Mouse (Mus musculus) thymus, adult 2 months (tissue): ENCODE results near the gene Hist1h4i.

Source experiments
- CTCF ChIP-seq: fragments of 200-500 bp; IDR thresholded peaks from 2 replicates; pipeline ENCODE4 v1.5.1; 2012; ENCODE audit warnings: mild to moderate bottlenecking, control low read depth, low read length, moderate library complexity, borderline replicate concordance; ENCODE audit not compliant: control insufficient read depth, poor library complexity, insufficient read depth; ENCODE audit errors: extremely low read depth
- POLR2A ChIP-seq: fragments of 200-500 bp; IDR thresholded peaks from 2 replicates; pipeline ENCODE4 v1.6.1; 2012; ENCODE audit warnings: mild to moderate bottlenecking, low read length, control low read depth, moderate library complexity; ENCODE audit not compliant: control insufficient read depth, poor library complexity, insufficient read depth; ENCODE audit errors: extremely low read depth

DNA sequence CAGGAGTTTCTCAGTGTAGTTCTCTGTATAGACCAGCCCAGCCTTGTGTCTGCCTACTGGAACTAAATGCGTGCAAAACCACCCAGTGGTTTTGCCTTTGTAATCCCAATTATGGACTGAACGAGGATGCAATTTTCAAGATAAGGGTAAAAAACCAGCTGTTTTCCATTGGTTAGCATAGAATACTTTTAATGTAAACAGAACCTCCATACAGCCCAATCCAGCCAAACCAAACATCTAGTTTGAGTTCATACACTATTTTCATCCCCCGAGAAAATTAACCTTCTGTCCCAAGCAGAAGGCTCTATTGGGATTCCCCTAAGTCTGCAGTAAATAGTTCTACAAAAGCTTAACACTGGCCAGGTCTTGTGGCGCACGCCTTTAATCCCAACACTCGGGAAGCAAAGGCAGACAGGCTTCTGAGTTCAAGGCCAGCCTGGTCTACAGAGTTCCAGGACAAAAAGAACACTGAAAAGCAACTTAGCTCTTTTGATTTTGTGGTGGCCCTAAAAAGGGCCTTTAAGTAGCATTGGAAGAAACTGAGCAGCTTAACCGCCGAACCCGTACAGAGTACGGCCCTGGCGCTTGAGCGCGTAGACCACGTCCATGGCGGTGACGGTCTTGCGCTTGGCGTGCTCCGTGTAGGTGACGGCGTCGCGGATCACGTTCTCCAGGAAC lies 559 bp downstream of the Hist1h4i start:
- TF ChIP-seq POLR2A (no peak), CTCF (no peak)
